Mouse (Mus musculus): ENCODE data around the gene Olfr97.
A peak's percentile ranks its signal among the peaks of the same experiment; 100 is the strongest.
"Not testable (repeated sequence)": the region's sequence is repeated elsewhere in the genome, so short reads cannot be mapped to it uniquely, and the experiment has no call there.

The Olfr97 gene

DNA sequence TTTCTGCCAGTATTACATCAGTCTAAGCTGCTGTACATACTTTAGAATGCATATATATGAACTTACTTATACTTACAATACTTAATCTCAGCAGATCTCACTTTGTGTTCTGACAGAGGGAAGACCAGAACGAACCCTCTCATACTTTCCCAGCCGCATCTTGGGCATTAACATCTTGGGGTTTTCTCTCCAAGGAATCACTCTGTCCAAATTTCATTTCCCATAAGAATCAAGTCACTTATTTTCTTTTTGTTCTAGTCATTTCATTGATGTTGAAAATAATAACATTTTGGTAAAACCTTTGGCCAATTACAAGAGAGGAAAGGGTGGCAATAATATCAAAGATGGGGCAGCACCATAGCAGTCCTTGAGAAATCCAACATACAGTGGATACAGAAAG is at the start of gene Olfr97:
TSS of gene Olfr97 (minus strand) at position 101 of the 400 bp plus-strand sequence.
- not testable (repeated sequence) for DNase-seq (ENCODE audit: low read depth, low spot score)

DNA sequence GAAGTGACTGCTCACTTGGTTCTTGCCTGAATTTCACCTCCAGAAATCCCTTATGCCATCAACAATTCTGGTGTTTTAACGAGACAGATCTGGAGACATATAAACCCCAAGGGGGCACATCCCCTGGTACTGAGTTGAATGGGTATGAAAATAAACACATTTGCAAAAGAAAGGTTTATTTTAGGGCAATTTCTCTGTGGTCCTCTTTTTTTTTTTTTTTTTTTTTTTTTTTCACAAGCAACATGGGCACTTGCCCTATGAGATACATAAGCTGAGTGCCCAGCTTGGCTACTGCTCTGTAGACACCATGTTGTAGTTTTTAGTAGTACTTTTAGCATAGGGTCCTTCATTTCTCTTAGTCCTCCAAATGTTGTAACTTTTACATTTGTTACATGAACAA is 46.2 kb upstream of the Olfr97 start, which contains the start of gene Olfr99:
TSS of gene Olfr99 (minus strand) at position 101 of the 400 bp plus-strand sequence.
- DNase-seq (ENCODE audit: low read depth, low spot score) = no peak

DNA sequence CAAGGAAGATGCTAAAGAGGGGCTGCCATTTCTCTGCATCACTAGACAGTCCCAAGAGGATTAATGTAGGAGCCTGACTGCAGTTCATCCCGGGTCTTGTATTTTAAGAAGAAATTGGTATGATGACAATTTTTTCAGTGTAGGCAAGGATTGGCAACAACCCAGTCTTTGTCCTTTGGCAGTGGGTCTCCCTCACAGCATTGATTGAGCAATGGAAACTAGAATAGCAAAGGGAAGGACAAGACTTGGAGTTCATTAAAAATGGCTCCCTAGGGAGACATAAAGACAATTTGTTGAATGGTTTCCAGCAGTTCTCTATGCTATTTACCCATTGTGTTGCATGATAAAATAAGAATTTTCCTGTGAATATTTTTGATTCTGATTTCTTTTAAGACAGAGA is 43.2 kb upstream of the Olfr97 start:
- no peak for DNase-seq (ENCODE audit: low read depth, low spot score)

DNA sequence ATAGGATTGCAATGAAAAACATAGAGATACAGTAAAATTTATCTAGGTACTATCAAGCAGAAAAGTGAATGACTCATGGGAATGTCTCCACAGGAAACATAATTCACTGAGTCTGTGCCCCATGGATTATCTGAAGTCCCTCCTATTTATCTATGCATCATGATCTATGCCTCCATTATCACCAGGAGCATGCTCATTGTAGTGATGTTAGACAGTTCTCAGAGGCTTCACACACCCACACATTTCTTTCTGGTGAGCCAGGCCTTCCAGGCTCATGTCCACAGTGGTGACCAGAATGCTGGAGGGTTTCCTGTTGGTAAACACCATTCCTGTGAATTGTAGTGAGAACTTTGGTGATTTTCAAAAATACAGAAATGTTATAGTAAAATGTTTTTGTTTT is 39.4 kb upstream of the Olfr97 start:
- DNase-seq (ENCODE audit: low read depth, low spot score) = no peak

DNA sequence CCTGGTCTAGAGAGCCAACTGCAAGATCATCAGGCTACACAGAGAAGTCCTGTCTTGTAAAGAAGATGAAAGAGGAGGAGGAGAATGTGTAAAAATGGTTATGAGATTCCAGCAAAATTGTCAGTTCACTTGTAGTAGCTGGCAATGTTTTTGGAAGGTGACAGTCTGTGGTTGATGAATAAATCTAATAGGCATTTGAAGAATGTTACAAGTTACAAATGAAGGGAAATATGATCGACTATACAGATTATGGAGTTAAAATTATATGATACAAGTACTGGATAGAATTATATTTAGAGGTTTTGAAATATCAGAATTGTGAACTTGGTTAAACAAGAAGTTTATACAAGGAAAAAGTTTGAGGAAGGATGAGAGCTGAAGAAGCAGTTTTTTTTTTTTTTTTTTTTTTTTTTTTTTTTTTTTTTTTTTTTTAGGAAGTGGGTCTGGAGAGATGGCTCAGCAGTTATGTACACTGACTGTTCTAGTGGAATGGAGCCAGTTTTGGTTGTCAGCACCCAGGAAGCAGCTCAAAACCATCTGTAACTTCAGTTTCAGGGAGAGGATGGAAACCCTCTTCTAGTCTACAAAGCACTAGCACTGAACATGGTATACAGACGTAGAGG is 38.6 kb upstream of the Olfr97 start:
- no peak for DNase-seq (ENCODE audit: low read depth, low spot score)

DNA sequence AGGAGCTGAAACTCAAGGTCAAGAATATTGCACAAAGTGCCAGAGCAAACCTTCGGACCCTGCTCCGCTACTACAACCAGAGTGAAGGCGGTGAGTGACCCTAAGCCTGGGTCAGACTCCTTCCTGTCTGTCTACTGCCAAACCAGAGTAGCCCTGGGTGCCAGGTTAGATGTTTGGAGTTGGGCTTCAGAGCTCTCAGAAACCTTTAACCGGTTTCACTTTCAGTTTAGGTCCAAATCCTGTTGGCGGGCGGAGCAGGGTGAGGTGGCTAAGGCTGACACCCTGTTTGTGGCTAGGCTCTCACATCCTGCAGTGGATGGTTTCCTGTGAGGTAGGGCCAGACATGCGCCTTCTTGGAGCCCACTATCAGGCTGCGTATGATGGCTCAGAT is 33.6 kb upstream of the Olfr97 start:
- DNase-seq (ENCODE audit: low read depth, low spot score) = peak; percentile 26

DNA sequence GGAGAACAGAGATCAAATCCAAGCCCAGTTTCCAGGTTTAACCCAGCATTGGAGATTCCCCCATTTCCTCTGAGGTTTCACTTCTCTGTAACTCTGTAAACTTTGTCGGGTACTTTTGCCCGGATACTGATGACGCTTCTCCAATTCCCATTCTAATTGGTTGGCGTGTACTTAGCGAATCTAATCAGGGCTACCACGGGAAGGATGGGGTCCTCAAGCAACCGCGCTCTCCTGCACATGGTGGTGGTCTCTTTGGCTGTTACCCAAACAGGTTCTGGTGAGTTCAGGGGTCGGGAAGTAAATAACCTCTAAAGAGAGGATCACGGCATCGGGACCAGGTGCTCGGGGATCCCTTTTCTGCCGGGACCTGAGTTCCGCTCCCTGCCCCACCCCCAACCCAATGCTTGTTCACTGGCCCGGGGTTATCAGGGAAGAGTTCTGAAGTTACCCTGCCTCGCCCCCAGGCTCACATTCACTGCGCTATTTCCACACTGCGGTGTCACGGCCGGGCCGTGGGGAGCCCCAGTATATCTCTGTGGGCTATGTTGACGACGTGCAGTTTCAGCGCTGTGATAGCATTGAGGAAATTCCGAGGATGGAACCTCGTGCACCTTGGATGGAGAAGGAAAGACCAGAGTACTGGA is 33.0 kb upstream of the Olfr97 start, which contains the start of gene H2-M3:
TSS of gene H2-M3 (plus strand) at position 163 of the 644 bp plus-strand sequence.
- peak; percentile 82 for DNase-seq (ENCODE audit: low read depth, low spot score)

DNA sequence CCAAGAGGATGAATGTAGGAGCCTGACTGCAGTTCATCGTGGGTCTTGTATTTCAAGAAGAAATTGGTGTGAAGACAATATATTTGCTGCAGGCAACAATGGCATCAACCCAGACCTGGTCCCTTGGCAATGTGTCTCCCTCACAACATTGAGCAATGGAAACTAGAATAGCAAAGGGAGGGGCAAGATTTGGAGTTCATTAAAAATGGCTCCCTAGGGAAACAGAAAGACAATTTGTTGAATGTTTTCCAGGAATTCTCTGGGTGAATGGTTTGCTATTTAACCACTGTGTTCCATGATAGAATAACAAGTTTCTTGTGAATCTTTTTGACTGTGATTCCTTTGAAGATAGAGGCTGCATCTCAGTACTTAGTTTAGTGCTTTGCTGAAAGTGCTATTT is 26.5 kb upstream of the Olfr97 start, which contains the start of gene Olfr98:
TSS of gene Olfr98 (minus strand) at position 124 of the 400 bp plus-strand sequence.
- DNase-seq (ENCODE audit: low read depth, low spot score) = no peak

DNA sequence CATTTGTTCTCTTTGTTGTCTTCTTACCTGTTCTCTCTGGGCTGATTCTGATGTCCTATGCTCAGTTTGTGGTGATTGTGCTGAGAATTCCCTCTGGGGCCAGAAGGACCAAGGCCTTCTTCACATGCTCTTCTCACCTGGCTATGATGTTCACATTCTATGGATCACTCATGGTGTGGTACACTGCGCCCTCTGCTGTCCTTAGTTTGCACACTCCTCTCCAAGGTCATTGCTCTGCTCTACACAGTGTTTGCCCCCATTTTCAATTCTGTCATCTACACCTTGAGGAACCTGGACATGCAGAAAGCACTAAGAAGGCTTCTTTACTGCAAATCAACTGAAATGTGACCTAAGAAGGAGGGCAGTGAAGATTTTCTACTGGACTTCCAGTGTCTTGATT is 13.4 kb upstream of the Olfr97 start:
- DNase-seq (ENCODE audit: low read depth, low spot score) = peak; percentile 56

DNA sequence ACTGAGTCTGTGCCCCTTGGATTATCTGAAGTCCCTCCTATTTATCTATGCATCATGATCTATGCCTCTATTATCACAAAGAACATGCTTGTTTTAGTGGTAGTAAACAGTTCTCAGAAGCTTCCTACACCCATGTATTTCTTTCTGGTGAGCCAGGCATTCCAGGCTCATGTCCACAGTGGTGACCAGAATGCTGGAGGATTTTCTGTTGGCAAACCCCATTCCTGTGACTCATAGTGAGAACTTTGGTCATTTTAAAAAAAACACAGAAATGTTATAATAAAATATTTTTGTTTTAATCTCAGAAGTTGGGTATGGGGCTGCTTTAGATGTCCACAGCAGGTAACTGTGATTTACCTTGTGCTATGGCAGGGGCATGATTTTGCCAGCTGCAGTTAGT is 12.3 kb upstream of the Olfr97 start:
- no peak for DNase-seq (ENCODE audit: low read depth, low spot score)

DNA sequence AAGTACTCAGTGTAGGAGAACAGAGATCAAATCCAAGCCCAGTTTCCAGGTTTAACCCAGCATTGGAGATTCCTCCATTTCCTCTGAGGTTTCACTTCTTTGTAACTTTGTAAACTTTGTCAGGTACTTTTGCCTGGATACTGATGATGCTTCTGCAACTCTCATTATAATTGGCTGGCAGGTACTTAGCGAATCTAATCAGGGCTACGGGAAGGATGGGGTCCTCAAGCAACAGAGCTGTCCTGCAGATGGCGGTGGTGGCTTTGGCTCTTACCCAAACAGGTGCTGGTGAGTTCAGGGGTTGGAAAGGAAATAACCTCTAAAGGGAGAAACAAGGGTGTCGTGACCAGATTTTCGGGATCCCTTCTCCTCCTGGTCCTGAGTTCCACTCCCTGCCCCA is 9.6 kb upstream of the Olfr97 start:
- DNase-seq (ENCODE audit: low read depth, low spot score) = peak; percentile 63

DNA sequence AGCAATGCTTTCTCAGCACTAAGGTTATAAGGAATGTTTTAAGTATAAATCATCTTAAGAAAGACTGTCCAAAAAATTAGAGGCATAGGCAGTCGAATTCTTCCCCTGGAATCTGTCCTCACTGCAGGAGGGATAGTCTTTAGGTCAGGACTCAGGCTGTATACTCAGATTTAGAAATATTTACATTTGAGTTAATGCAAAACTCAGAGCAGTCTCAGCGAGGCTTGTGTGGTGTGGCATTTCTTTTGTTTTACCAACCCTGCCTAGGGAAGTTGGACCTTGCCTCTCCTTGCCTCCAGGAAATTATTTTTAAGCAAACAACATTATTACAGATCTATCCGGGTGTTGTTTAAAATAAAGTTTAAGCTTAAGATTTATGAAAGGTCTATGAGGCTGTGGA is 5.1 kb upstream of the Olfr97 start:
- DNase-seq (ENCODE audit: low read depth, low spot score) = no peak

DNA sequence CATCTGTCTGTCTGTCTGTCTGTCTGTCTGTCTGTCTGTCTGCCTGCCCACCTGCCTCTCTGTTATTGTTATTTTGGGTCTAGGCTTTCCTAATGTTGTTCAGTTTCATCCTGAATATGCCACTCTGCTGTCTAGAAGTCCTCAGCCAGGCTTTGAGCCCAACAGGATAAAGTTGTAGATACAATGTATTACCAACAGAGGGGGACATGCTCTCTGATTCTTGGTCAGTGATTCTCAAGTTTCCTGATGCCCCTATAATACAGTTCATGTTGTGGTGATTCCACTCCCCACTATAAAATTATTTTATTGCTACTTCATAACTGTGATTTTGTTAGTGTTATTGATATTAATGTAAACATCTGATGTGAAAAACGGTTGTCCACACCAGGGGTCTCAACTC is 15.3 kb downstream of the Olfr97 start:
- peak; percentile 26 for DNase-seq (ENCODE audit: low read depth, low spot score)

DNA sequence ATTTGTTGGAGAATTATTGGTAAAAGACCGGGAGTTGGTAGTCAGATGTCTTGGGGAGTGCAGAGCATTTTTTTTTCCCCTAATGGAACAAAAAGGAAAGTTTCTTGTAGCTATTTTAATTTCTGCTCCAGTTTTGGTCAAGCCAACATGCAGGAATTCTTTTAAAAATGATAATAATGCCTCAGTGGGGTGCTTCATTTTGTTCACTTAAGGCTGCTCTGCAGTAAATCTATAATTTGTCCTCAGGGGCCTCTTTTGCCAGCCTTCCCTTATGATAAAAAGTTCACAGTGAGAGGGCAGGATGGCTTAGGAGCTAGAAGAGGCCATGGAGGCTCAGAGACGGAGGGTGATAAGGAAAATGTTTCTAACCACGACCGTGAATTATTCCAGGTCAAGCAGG is 17.3 kb downstream of the Olfr97 start, which contains the start of gene Olfr96:
TSS of gene Olfr96 (plus strand) at position 301 of the 400 bp plus-strand sequence.
- no peak for DNase-seq (ENCODE audit: low read depth, low spot score)

DNA sequence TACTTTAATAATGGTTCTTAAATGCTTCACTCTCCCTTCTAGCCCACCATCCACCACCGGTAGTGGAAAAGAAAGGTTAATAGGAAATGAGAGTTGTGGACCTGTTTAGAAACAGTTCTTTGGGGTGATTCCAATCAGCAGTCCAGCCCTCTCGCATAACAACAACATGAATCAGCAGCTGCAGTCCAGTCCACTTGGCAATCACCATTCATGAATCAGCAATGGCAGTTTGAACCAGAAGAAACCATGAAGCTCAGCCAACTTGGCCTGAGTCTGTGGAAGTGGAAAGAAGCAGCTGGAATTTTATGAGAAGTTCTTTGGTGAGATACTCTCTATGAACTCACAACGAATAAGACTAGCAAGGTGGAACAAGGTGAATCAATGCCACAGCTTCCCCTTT is 18.6 kb downstream of the Olfr97 start:
- no peak for DNase-seq (ENCODE audit: low read depth, low spot score)

DNA sequence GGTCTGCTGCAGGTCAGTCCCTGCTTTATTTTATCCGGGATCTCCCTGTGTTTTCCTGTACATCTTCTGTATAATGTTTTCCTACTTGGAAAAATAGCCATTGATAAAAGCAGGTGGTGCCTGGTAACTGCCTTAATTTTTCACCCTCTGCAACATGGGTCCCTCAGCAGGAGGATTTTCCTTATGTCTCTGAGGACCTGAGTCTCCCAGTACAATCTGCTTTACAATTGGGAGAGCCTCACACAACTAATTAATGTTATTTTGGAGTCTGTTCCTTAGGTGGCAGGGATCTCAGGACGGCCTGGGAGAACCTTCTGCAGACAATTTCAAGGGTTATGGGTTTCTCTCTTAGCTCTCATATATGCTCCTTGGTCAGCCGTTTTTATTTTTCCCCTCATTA is 24.1 kb downstream of the Olfr97 start, which contains the start of gene Olfr95:
TSS of gene Olfr95 (minus strand) at position 101 of the 400 bp plus-strand sequence.
- DNase-seq (ENCODE audit: low read depth, low spot score) = no peak

DNA sequence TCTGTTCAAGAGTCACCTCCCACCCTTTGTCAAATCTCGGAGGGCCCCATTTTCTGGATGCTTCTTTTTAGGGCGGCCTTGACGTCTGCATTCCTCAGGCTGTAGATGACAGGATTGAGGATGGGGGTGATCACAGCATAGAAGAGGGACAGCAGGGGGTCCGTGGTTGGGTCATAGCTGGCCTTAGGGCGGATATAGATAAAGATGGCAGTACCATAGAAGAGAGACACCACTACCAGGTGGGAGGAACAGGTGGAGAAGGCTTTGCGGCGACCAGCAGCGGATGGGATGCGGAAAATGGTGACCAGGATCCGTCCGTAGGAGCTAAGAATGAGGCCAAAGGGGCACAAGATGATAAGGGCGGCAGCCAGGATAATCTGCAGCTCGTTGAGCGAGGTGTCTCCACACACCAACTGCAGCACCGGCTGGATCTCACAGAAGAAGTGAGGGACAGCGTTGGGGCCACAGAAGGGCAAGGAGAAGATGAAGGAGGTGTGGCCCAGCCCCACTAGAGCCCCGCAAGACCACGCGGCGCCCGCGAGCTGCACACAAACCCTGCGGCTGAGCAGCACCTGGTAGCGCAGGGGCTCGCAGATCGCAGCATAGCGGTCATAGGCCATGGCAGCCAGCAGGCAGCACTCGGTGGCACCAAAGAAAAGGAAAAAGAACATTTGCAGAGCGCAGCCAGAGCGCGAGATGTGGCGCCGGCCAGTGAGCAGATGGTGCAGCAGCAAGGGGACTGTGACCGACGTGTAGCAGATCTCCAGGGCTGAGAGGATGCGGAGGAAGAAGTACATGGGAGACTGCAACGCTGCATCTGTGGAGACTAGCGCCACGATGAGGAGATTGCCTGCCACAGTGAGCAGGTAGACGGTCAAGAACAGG is 26.0 kb downstream of the Olfr97 start:
- peak; percentile 55 for DNase-seq (ENCODE audit: low read depth, low spot score)

DNA sequence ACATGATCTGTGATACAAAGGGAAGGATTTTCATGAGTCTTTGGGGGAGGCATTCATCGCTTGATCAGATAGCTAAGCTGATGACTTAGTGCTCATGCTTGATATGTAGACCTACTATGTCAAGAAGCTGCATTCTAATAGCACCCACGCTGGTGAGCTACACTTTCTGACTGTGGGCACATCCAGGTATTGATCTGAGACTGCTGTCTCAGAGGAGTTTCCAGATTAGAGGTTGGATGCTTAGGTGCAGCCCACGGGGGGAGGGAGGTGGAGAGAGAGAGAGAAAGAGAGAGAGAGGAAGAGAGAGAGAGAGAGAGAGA is 33.3 kb downstream of the Olfr97 start:
- DNase-seq (ENCODE audit: low read depth, low spot score) = no peak

DNA sequence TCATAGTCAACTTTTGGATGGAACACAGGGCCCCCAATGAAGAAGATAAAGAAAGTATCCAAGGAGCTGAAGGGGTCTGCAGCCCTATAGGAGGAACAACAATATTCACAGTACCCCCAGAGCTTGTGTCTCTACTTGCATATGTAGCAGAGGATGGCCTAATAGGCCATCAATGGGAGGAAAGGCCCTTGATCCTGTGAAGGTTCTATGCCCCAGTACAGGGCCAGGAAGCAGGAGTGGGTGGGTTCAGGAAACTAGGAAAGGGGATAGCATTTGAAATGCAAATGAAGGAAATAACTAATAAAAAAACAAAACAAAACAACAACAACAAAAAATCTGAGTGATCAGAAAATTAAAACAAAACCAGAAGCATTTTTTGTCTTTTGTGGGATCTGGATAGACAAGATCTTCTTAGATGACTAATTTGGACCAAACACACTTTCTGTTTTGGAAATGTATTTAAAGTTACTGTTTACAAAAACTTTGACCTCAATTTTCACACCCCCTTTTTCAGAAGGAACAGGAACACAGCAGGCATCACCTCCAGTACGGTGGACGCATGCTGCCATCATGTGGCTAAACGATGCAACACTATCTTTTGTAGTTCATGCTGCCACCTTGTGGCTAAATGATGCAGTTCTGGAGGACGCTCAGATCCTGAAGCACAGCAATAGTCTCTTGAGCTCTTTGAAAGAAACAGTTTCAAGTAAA is 33.8 kb downstream of the Olfr97 start:
- peak; percentile 88 for DNase-seq (ENCODE audit: low read depth, low spot score)

DNA sequence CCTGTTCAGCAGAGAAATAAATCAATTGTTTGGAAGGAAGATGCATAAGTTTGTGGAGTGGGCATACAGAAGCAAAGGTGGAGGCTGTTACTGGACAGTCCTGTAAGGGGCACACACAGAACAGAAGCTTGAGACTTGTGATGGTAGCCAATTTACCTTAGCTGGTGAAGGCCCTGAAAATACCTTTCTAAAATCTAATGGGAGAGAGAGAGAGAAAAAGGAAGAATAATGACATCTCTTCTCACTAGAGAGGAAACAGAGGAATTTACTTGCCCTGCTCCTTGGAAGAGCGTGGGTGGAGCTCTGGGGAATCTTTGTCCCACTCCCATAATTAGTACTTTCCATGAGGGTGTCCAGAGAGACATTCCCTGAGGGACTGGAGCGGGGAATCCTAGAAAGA is 36.2 kb downstream of the Olfr97 start, which contains the start of gene Olfr94:
TSS of gene Olfr94 (minus strand) at position 101 of the 400 bp plus-strand sequence.
- peak; percentile 8 for DNase-seq (ENCODE audit: low read depth, low spot score)
